Mouse (Mus musculus) right cerebral cortex, postnatal 36 days (tissue): Measurements from ENCODE around the gene Vamp3.
"Not testable (repeated sequence)": the region's sequence is repeated elsewhere in the genome, so short reads cannot be mapped to it uniquely, and the experiment has no call there.

Experiments used
- DNase-seq, 2 experiments: peaks; one replicate each; pipeline ENCODE4 v3.0.0; 2022; ENCODE audit warnings: low spot score in 2 of 2, mixed read lengths in 1 of 2

Vamp3 gene

GRCm38 (mm10) chr4:151044944-151045570, 12.7 kb downstream of the Vamp3 start:
- peak; percentile 45 to 75 for DNase-seq

GRCm38 (mm10) chr4:151044037-151044943, 13.5 kb downstream of the Vamp3 start, which contains the start of gene Per3:
Per3 (minus strand) TSS chr4:151044665.
- peak; percentile 96 to 98 for DNase-seq

- no peak for DNase-seq
Observed at GRCm38 (mm10) chr4:151043281-151043680, 14.5 kb downstream of the Vamp3 start.

- peak; percentile 51 to 67 for DNase-seq
Observed at GRCm38 (mm10) chr4:151041506-151041905, 16.3 kb downstream of the Vamp3 start.

- no peak for DNase-seq
Observed at GRCm38 (mm10) chr4:151037800-151038199, 20.0 kb downstream of the Vamp3 start.

GRCm38 (mm10) chr4:151036521-151036920, 21.2 kb downstream of the Vamp3 start:
- no peak for DNase-seq

GRCm38 (mm10) chr4:151027001-151027400, 30.8 kb downstream of the Vamp3 start:
- no peak for DNase-seq

GRCm38 (mm10) chr4:151024152-151024551, 33.6 kb downstream of the Vamp3 start:
- no peak for DNase-seq

- not testable (repeated sequence) for DNase-seq
Observed at GRCm38 (mm10) chr4:151017356-151017755, 40.4 kb downstream of the Vamp3 start.

GRCm38 (mm10) chr4:151015946-151016345, 41.8 kb downstream of the Vamp3 start:
- DNase-seq = no peak

- DNase-seq = no peak
Observed at GRCm38 (mm10) chr4:151010316-151010715, 47.4 kb downstream of the Vamp3 start.

- DNase-seq = no peak
Observed at GRCm38 (mm10) chr4:151006945-151007344, 50.8 kb downstream of the Vamp3 start.

GRCm38 (mm10) chr4:151005656-151006318, 52.0 kb downstream of the Vamp3 start:
- DNase-seq = no peak

GRCm38 (mm10) chr4:151001397-151001796, 56.4 kb downstream of the Vamp3 start:
- DNase-seq = no peak

GRCm38 (mm10) chr4:150998626-150999025, 59.1 kb downstream of the Vamp3 start:
- DNase-seq = no peak
